Mouse (Mus musculus): Measurements from ENCODE around the gene Gng2. TPM values are rescaled to one million over a fixed set of nuclear protein-coding genes. Genes with fewer than 3 reads are reported as not detected.
A peak's percentile ranks its signal among the peaks of the same experiment; 100 is the strongest.
"Not testable (repeated sequence)": the region's sequence is repeated elsewhere in the genome, so short reads cannot be mapped to it uniquely, and the experiment has no call there.

Gng2 gene
- polyA plus RNA-seq, 1 experiment from 2014 or later, result 480 TPM

DNA sequence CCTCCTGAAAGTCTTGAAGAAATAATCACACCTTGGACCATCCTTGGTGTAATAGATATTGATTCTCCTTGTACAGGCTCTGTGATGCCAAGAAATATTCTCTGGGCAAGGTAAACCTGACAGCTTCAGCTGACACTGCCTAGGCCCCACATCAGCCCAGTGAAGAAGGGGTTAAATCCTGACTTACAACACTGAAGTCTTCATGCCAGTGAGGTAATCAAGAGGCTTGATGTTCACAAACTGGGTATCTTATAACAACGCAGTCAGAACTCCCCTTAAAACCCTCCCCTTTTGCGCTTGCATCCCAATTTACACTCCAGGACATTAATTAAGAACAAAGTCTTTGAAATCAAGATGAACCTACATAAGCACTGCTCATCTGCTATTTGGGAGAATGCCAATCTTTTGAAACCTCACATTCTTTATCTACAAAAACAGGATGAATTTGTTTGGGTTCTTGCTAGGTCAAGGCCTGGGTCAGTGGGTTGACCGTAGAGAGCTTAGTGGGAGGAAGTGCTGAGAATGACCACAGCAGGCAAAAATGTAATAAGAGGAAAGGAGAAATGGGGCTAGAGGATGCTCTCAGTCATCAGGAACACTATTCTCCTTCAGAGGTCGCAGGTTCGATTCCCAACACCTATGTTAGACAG, 110.0 kb downstream of the Gng2 start:
- H3K9ac ChIP-seq (ENCODE audit: low read depth, low read length), result no peak overlapping the region
- H3K36me3 ChIP-seq (ENCODE audit: control insufficient read depth, insufficient read depth, low read length), result no peaks in the 10 kb centered on the region
- no peak overlapping the region for H3K4me2 ChIP-seq (ENCODE audit: low read length)
- no peaks in the 10 kb centered on the region for H3K9me3 ChIP-seq (replicated peaks; ENCODE audit: control insufficient read depth, low read length, poor library complexity, severe bottlenecking)
- H3K27ac ChIP-seq (ENCODE audit: low read length), result peak overlapping the region; percentile 42; the same call in 1 of the 2 replicates
- H3K27me3 ChIP-seq (ENCODE audit: control insufficient read depth, insufficient read depth, low read depth, low read length), result no peaks in the 10 kb centered on the region
- H3K4me1 ChIP-seq (ENCODE audit: control insufficient read depth, insufficient read depth, low read length), result peaks cover 3% of the 10 kb centered on the region; the same call in 1 of the 2 replicates
- no peak for ATAC-seq
- no peak overlapping the region for H3K4me3 ChIP-seq (ENCODE audit: low read depth, low read length)
- 72% methylated on average over 5 of the region's 5 CpGs for WGBS

- not testable (repeated sequence) for H3K27me3 ChIP-seq (ENCODE audit: control insufficient read depth, insufficient read depth, low read depth, low read length); ATAC-seq; H3K4me1 ChIP-seq (ENCODE audit: control insufficient read depth, insufficient read depth, low read length); H3K4me3 ChIP-seq (ENCODE audit: low read depth, low read length); H3K36me3 ChIP-seq (ENCODE audit: control insufficient read depth, insufficient read depth, low read length); H3K9ac ChIP-seq (ENCODE audit: low read depth, low read length); H3K27ac ChIP-seq (ENCODE audit: low read length); H3K4me2 ChIP-seq (ENCODE audit: low read length); H3K9me3 ChIP-seq (replicated peaks; ENCODE audit: control insufficient read depth, low read length, poor library complexity, severe bottlenecking)
- 94% methylated on average over 9 of the region's 9 CpGs for WGBS
Measured at GRCm38 (mm10) chr14:19865121-19865520, 112.3 kb downstream of the Gng2 start.

GRCm38 (mm10) chr14:19861311-19862080, 115.9 kb downstream of the Gng2 start:
- Histone ChIP-seq H3K4me2 (ENCODE audit: low read length) (no peak overlapping the region), H3K9me3 (replicated peaks; ENCODE audit: control insufficient read depth, low read length, poor library complexity, severe bottlenecking) (no peaks in the 10 kb centered on the region), H3K4me1 (ENCODE audit: control insufficient read depth, insufficient read depth, low read length) (no peaks in the 10 kb centered on the region), H3K9ac (ENCODE audit: low read depth, low read length) (no peak overlapping the region), H3K4me3 (ENCODE audit: low read depth, low read length) (no peak overlapping the region), H3K36me3 (ENCODE audit: control insufficient read depth, insufficient read depth, low read length) (no peaks in the 10 kb centered on the region), H3K27ac (ENCODE audit: low read length) (no peak overlapping the region), H3K27me3 (ENCODE audit: control insufficient read depth, insufficient read depth, low read depth, low read length) (no peaks in the 10 kb centered on the region)
- ATAC-seq, result no peak
- WGBS, result 89% methylated on average over 8 of the region's 8 CpGs

DNA sequence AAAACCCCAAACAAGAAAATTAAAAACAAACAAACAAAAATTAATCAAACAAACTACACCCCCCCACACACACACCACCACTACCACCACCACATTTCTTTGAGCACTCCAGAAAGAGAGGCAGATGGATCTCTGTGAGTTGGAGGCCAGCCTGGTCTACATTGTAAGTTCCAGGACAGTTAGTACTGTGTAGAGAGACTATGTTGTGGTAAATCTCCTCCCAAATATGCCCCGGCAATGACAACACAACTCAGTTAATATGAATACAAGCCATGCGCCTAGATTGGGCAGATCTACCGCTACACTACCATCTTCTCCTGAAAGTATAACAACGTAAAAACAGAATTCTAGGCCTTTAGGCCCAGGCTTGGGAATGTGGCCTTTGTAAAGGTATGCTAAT, 117.1 kb downstream of the Gng2 start:
- Histone ChIP-seq H3K9ac (ENCODE audit: low read depth, low read length) (no peak overlapping the region), H3K27me3 (ENCODE audit: control insufficient read depth, insufficient read depth, low read depth, low read length) (no peaks in the 10 kb centered on the region), H3K27ac (ENCODE audit: low read length) (no peak overlapping the region), H3K9me3 (replicated peaks; ENCODE audit: control insufficient read depth, low read length, poor library complexity, severe bottlenecking) (no peaks in the 10 kb centered on the region), H3K36me3 (ENCODE audit: control insufficient read depth, insufficient read depth, low read length) (no peaks in the 10 kb centered on the region), H3K4me3 (ENCODE audit: low read depth, low read length) (no peak overlapping the region), H3K4me1 (ENCODE audit: control insufficient read depth, insufficient read depth, low read length) (no peaks in the 10 kb centered on the region), H3K4me2 (ENCODE audit: low read length) (no peak overlapping the region)
- no peak for ATAC-seq
- WGBS, result 93% methylated on average over 4 of the region's 4 CpGs

DNA sequence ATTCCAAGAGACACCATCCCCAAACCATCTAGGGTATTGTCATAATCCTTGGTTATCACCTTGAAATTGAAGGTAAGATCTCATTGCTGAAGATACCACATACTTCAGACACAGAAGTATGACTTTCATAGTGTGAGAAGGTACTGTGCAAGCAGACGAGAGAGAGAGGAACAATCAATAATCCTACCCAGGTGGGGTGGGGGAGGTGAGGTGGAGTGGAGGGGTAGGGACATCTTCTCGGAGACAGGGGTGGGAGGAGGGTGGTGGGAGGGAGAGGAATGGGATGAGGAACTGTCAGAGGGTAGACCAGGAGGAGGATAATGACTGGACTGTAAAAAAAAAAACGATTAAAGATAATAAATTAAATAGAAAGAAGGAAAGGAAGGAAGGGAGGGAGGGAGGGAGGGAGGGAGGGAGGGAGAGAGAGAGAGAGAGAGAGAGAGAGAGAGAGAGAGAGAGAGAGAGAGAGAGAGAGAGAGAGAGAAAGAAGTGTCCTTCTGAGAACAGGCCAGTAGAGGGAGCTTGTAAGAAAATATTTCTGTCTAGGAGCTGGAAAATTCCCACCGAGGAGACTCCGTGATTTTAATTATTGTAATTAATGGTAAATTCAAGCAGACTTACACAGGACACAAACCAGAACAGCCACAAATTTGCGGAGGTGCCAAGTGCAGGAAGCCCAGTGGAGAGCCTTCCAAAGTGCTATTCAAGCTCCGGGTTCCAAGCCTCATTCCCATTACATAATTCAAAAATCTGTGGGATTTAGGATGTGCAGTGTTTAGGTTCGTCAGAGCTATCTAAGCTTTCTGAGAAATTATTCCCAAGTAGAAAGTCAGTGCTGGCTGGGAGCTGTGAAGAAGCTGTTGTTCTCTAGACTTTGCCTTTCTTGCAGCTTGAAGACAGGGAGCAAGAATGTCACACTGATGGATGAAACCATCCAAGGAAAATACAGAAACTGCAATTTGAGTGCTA, 118.3 kb downstream of the Gng2 start:
- Histone ChIP-seq H3K4me3 (ENCODE audit: low read depth, low read length) (no peak overlapping the region), H3K36me3 (ENCODE audit: control insufficient read depth, insufficient read depth, low read length) (no peaks in the 10 kb centered on the region), H3K9ac (ENCODE audit: low read depth, low read length) (no peak overlapping the region), H3K4me1 (ENCODE audit: control insufficient read depth, insufficient read depth, low read length) (no peaks in the 10 kb centered on the region), H3K27ac (ENCODE audit: low read length) (no peak overlapping the region), H3K27me3 (ENCODE audit: control insufficient read depth, insufficient read depth, low read depth, low read length) (no peaks in the 10 kb centered on the region), H3K9me3 (replicated peaks; ENCODE audit: control insufficient read depth, low read length, poor library complexity, severe bottlenecking) (no peaks in the 10 kb centered on the region), H3K4me2 (ENCODE audit: low read length) (no peak overlapping the region)
- peak; percentile 39; the same call in 1 of the 2 replicates for ATAC-seq
- 53% methylated on average over 8 of the region's 8 CpGs for WGBS

DNA sequence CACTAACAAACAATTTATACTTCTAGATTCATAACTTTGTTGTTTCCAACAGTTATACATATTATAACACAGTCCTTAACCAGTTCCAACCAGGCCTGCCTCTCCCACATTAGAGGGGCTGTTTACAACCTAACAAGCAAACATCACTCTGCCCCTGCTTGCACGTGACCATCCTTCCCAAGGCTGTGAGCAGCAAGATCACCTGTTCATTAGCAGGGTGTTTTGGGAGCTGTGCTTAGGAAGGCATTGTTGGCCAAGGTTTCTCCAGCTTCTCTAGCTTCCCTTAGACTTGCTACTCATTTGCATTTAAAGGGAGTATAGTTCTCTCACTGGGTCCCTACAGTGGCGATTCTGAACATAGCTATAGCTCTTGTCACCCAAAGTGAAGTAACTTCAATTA, 119.1 kb downstream of the Gng2 start:
- Histone ChIP-seq H3K4me1 (ENCODE audit: control insufficient read depth, insufficient read depth, low read length) (no peaks in the 10 kb centered on the region), H3K9me3 (replicated peaks; ENCODE audit: control insufficient read depth, low read length, poor library complexity, severe bottlenecking) (no peaks in the 10 kb centered on the region), H3K36me3 (ENCODE audit: control insufficient read depth, insufficient read depth, low read length) (no peaks in the 10 kb centered on the region), H3K4me3 (ENCODE audit: low read depth, low read length) (no peak overlapping the region), H3K27ac (ENCODE audit: low read length) (no peak overlapping the region), H3K9ac (ENCODE audit: low read depth, low read length) (no peak overlapping the region), H3K27me3 (ENCODE audit: control insufficient read depth, insufficient read depth, low read depth, low read length) (no peaks in the 10 kb centered on the region), H3K4me2 (ENCODE audit: low read length) (no peak overlapping the region)
- no peak; the same call in 1 of the 2 replicates for ATAC-seq
- WGBS, result 75% methylated on average over 2 of the region's 2 CpGs

GRCm38 (mm10) chr14:19853471-19853870, 124.0 kb downstream of the Gng2 start:
- Histone ChIP-seq H3K9me3 (replicated peaks; ENCODE audit: control insufficient read depth, low read length, poor library complexity, severe bottlenecking) (no peaks in the 10 kb centered on the region), H3K9ac (ENCODE audit: low read depth, low read length) (no peak overlapping the region), H3K27ac (ENCODE audit: low read length) (no peak overlapping the region), H3K4me1 (ENCODE audit: control insufficient read depth, insufficient read depth, low read length) (no peaks in the 10 kb centered on the region), H3K4me3 (ENCODE audit: low read depth, low read length) (no peak overlapping the region), H3K4me2 (ENCODE audit: low read length) (no peak overlapping the region), H3K36me3 (ENCODE audit: control insufficient read depth, insufficient read depth, low read length) (no peaks in the 10 kb centered on the region), H3K27me3 (ENCODE audit: control insufficient read depth, insufficient read depth, low read depth, low read length) (no peaks in the 10 kb centered on the region)
- no peak for ATAC-seq
- 39% methylated on average over 3 of the region's 3 CpGs for WGBS

- peak overlapping the region; percentile 52 for H3K9ac ChIP-seq (ENCODE audit: low read depth, low read length)
- no peaks in the 10 kb centered on the region for H3K36me3 ChIP-seq (ENCODE audit: control insufficient read depth, insufficient read depth, low read length)
- H3K4me1 ChIP-seq (ENCODE audit: control insufficient read depth, insufficient read depth, low read length), result 0 out of 2 replicates have a peak, but pooled peaks cover 2% of the 10 kb centered on the region
- WGBS, result 20% methylated on average over 15 of the region's 15 CpGs
- H3K4me3 ChIP-seq (ENCODE audit: low read depth, low read length), result no peak overlapping the region
- H3K27ac ChIP-seq (ENCODE audit: low read length), result no peak overlapping the region
- no peaks in the 10 kb centered on the region for H3K27me3 ChIP-seq (ENCODE audit: control insufficient read depth, insufficient read depth, low read depth, low read length)
- no peaks in the 10 kb centered on the region for H3K9me3 ChIP-seq (replicated peaks; ENCODE audit: control insufficient read depth, low read length, poor library complexity, severe bottlenecking)
- ATAC-seq, result peak; percentile 68
- H3K4me2 ChIP-seq (ENCODE audit: low read length), result peak overlapping the region; percentile 53
Measured at GRCm38 (mm10) chr14:19839600-19840332, 137.7 kb downstream of the Gng2 start.
